Mouse (Mus musculus) spleen, embryonic (tissue): ENCODE measurements around the gene Depdc1b.

ENCODE experiments used
- CTCF ChIA-PET: fragments of 350-600 bp; sonication (Branson Sonifier 250); formaldehyde crosslinking; loops from one replicate; lab custom pipeline; 2022; lab: Charles Lee

Gene Depdc1b

GRCm38 (mm10) chr13:108315702-108316486 lies at the start of gene Depdc1b:
Gene Depdc1b (plus strand): TSS chr13:108316332.
- CTCF ChIA-PET: interaction anchor here (0.5 kb wide), 1 partner anchor 28 kb away, joined by 7 read pairs; no protein-coding TSS in a partner anchor

GRCm38 (mm10) chr13:108267841-108268634 lies 48.1 kb upstream of the Depdc1b start:
- CTCF ChIA-PET: interaction anchor here (0.8 kb wide), 1 partner anchor 1522 kb away, joined by 5 read pairs; no protein-coding TSS in a partner anchor

- CTCF ChIA-PET: no interaction called here
These were observed 44.5 kb upstream of the Depdc1b start for GRCm38 (mm10) chr13:108271458-108272148.

- CTCF ChIA-PET: no interaction called here
These were observed 43.8 kb upstream of the Depdc1b start for GRCm38 (mm10) chr13:108272332-108272731.

- CTCF ChIA-PET: no interaction called here
These were observed 43.1 kb upstream of the Depdc1b start for GRCm38 (mm10) chr13:108273034-108273433.

- CTCF ChIA-PET: no interaction called here
These were observed 42.7 kb upstream of the Depdc1b start for GRCm38 (mm10) chr13:108273456-108273855.

GRCm38 (mm10) chr13:108276561-108276960 lies 39.6 kb upstream of the Depdc1b start:
- CTCF ChIA-PET: no interaction called here

GRCm38 (mm10) chr13:108277320-108277719 lies 38.8 kb upstream of the Depdc1b start:
- CTCF ChIA-PET: interaction anchor here (0.6 kb wide), 1 partner anchor 52 kb away, joined by 6 read pairs; no protein-coding TSS in a partner anchor

- CTCF ChIA-PET: no interaction called here
These were observed 37.5 kb upstream of the Depdc1b start for GRCm38 (mm10) chr13:108278592-108278991.

- CTCF ChIA-PET: no interaction called here
These were observed 31.8 kb upstream of the Depdc1b start for GRCm38 (mm10) chr13:108284312-108284711.

GRCm38 (mm10) chr13:108287953-108288352 lies 28.2 kb upstream of the Depdc1b start:
- CTCF ChIA-PET: interaction anchor here (0.6 to 0.7 kb wide), 3 partner anchors 28 to 1388 kb away, joined by 4 to 7 read pairs (median 6); no protein-coding TSS in a partner anchor

- CTCF ChIA-PET: no interaction called here
These were observed 26.7 kb upstream of the Depdc1b start for GRCm38 (mm10) chr13:108289436-108289835.

GRCm38 (mm10) chr13:108290314-108290713 lies 25.8 kb upstream of the Depdc1b start:
- CTCF ChIA-PET: no interaction called here

- CTCF ChIA-PET: interaction anchor here (0.6 kb wide), 3 partner anchors 24 to 148 kb away, joined by 3 read pairs; no protein-coding TSS in a partner anchor
These were observed 18.6 kb upstream of the Depdc1b start for GRCm38 (mm10) chr13:108297350-108298093.

- CTCF ChIA-PET: interaction anchor here (0.6 kb wide), 2 partner anchors 23 to 149 kb away, joined by 3 read pairs; no protein-coding TSS in a partner anchor
These were observed 17.9 kb upstream of the Depdc1b start for GRCm38 (mm10) chr13:108298241-108298640.

GRCm38 (mm10) chr13:108300346-108300950 lies 15.7 kb upstream of the Depdc1b start:
- CTCF ChIA-PET: interaction anchor here (0.7 kb wide), 1 partner anchor 206 kb away, joined by 3 read pairs; no protein-coding TSS in a partner anchor

GRCm38 (mm10) chr13:108301411-108301810 lies 14.7 kb upstream of the Depdc1b start:
- CTCF ChIA-PET: no interaction called here

- CTCF ChIA-PET: no interaction called here
These were observed 13.0 kb upstream of the Depdc1b start for GRCm38 (mm10) chr13:108302957-108303675.

GRCm38 (mm10) chr13:108303841-108304240 lies 12.3 kb upstream of the Depdc1b start:
- CTCF ChIA-PET: no interaction called here

GRCm38 (mm10) chr13:108304680-108305079 lies 11.5 kb upstream of the Depdc1b start:
- CTCF ChIA-PET: no interaction called here
